11 mouse cellular contexts compared by ENCODE assay signal in genomic region chr4:141312513-141313131, GRCm38 (mm10). TPM values are rescaled to one million over a fixed set of nuclear protein-coding genes. Genes with fewer than 3 reads are reported as not detected.
DNase-seq lines count a peak whose midpoint lies in the region; ATAC-seq and TF ChIP-seq lines count a peak whose summit lies in the region.
"Had no signal": no experiment of that assay in that cellular context is flagged by ENCODE, and none has a peak within 500 bp of the region (broad histone marks: within the 10 kb centered on the region; RNA-seq: fewer than 3 reads in every experiment).

No protein-coding gene starts in this region.

- H3K27ac ChIP-seq in lung, embryonic 15.5 days, result peak overlapping the region; percentile 78
- H3K27ac ChIP-seq in intestine, postnatal 0 days (ENCODE audit: low read depth, low read length), result peak overlapping the region; percentile 91
- H3K27ac ChIP-seq in stomach, embryonic 15.5 days, result peak overlapping the region; percentile 79
- H3K27ac ChIP-seq: hindbrain, embryonic 15.5 days had no signal

- peaks cover 16% of the 10 kb centered on the region for H3K36me3 ChIP-seq in lung, embryonic 15.5 days
- H3K36me3 ChIP-seq in intestine, postnatal 0 days (ENCODE audit: control insufficient read depth, insufficient read depth), result peaks cover 24% of the 10 kb centered on the region; the same call in 1 of the 2 replicates
- 0 out of 2 replicates have a peak, but pooled peaks cover 7% of the 10 kb centered on the region for H3K36me3 ChIP-seq in stomach, embryonic 15.5 days
- H3K36me3 ChIP-seq: G1E; hindbrain, embryonic 15.5 days had no signal

- no peak for DNase-seq in lung, postnatal 25 days (ENCODE audit: low spot score)
- peak; percentile 56 to 85 for DNase-seq in kidney, postnatal 25 days
- no peak for DNase-seq in spleen, postnatal 10 days (ENCODE audit: low spot score in 2 of 2)
- no peak for DNase-seq in natural killer cell, adult 2 months (ENCODE audit: low spot score in 2 of 2)
- DNase-seq: adrenal gland, postnatal 10 days; cerebellum, adult 18-20 months had no signal

- H3K9me3 ChIP-seq in lung, embryonic 15.5 days, result no peaks in the 10 kb centered on the region
- H3K9me3 ChIP-seq in intestine, postnatal 0 days (ENCODE audit: control insufficient read depth), result no peaks in the 10 kb centered on the region
- H3K9me3 ChIP-seq in stomach, embryonic 15.5 days, result no peaks in the 10 kb centered on the region
- H3K9me3 ChIP-seq: G1E; hindbrain, embryonic 15.5 days had no signal

- H3K27me3 ChIP-seq in lung, embryonic 15.5 days, result no peaks in the 10 kb centered on the region
- no peaks in the 10 kb centered on the region for H3K27me3 ChIP-seq in intestine, postnatal 0 days (replicated peaks; ENCODE audit: control insufficient read depth, insufficient read depth, low read length)
- no peaks in the 10 kb centered on the region for H3K27me3 ChIP-seq in stomach, embryonic 15.5 days (replicated peaks)
- H3K27me3 ChIP-seq: hindbrain, embryonic 15.5 days had no signal

- WGBS in lung, embryonic 15.5 days, result 43% methylated on average over 17 of the region's 17 CpGs
- 40% methylated on average over 17 of the region's 17 CpGs for WGBS in intestine, postnatal 0 days
- WGBS in stomach, embryonic 15.5 days, result 55% methylated on average over 17 of the region's 17 CpGs

- peaks cover 70% of the 10 kb centered on the region for H3K4me1 ChIP-seq in lung, embryonic 15.5 days
- H3K4me1 ChIP-seq in intestine, postnatal 0 days (replicated peaks; ENCODE audit: control insufficient read depth, insufficient read depth, low read length), result peaks cover 31% of the 10 kb centered on the region
- peaks cover 45% of the 10 kb centered on the region for H3K4me1 ChIP-seq in stomach, embryonic 15.5 days

- ATAC-seq in lung, embryonic 15.5 days (ENCODE audit: borderline replicate concordance, extremely low read depth, low FRiP score, low TSS enrichment), result peak; percentile 33
- ATAC-seq in intestine, postnatal 0 days, result peak; percentile 75
- ATAC-seq in stomach, embryonic 15.5 days (ENCODE audit: insufficient read depth, low FRiP score, low read depth), result peak; percentile 47

- H3K9ac ChIP-seq in lung, embryonic 15.5 days, result no peak overlapping the region
- peak overlapping the region; percentile 4; the same call in 1 of the 2 replicates for H3K9ac ChIP-seq in intestine, postnatal 0 days (ENCODE audit: low read depth, low read length)
- H3K9ac ChIP-seq in stomach, embryonic 15.5 days, result no peak overlapping the region
- H3K9ac ChIP-seq: hindbrain, embryonic 15.5 days had no signal

- no peak overlapping the region for H3K4me3 ChIP-seq in lung, embryonic 15.5 days
- H3K4me3 ChIP-seq in intestine, postnatal 0 days (ENCODE audit: low read depth, low read length), result no peak overlapping the region
- H3K4me3 ChIP-seq in stomach, embryonic 15.5 days (replicated peaks), result no peak overlapping the region
- H3K4me3 ChIP-seq: hindbrain, embryonic 15.5 days had no signal

- peak; percentile 57 for TF ChIP-seq CTCF in intestine, postnatal 0 days (IDR thresholded peaks at IDR 0.05; ENCODE audit: low read depth)

- H3K4me2 ChIP-seq in lung, embryonic 15.5 days, result peak overlapping the region; percentile 14; the same call in 1 of the 2 replicates
- H3K4me2 ChIP-seq in intestine, postnatal 0 days (replicated peaks; ENCODE audit: low read depth), result peak overlapping the region; percentile 35
- H3K4me2 ChIP-seq in stomach, embryonic 15.5 days, result peak overlapping the region; percentile 32
- H3K4me2 ChIP-seq: hindbrain, embryonic 15.5 days had no signal

RNA-seq across cellular contexts. Expression of gene Epha2, which starts 11.6 kb away (rescaled TPM):
- polyA plus RNA-seq in lung, embryonic 15.5 days (2015; fragmentation: Nextera tagmentation; extraction: Ambion mirVana), result 10.8 and 11.0 TPM in 2 replicates
- polyA plus RNA-seq in intestine, postnatal 0 days (2015; fragmentation: Nextera tagmentation; extraction: Ambion mirVana), result 5.6 and 6.6 TPM in 2 replicates
- 5.9 and 7.3 TPM in 2 replicates for polyA plus RNA-seq in stomach, embryonic 15.5 days (2015; fragmentation: Nextera tagmentation; extraction: Ambion mirVana)
- polyA plus RNA-seq: G1E had no signal

RNA-seq across cellular contexts. Expression of gene Fam131c, which starts 55.4 kb away (rescaled TPM):
- polyA plus RNA-seq in lung, embryonic 15.5 days (2015; fragmentation: Nextera tagmentation; extraction: Ambion mirVana), result 3.1 and 3.6 TPM in 2 replicates
- 1.4 and 2.4 TPM in 2 replicates for polyA plus RNA-seq in intestine, postnatal 0 days (2015; fragmentation: Nextera tagmentation; extraction: Ambion mirVana)
- 2.8 and 3.9 TPM in 2 replicates for polyA plus RNA-seq in stomach, embryonic 15.5 days (2015; fragmentation: Nextera tagmentation; extraction: Ambion mirVana)
- polyA plus RNA-seq: G1E had no signal

Comparison
In these comparisons a context has a peak if more than half of its experiments do, and no peak if none do; other contexts are left out.
1. DNase-seq: peak in kidney, postnatal 25 days (2 of 2); none in lung, postnatal 25 days (single experiment), spleen, postnatal 10 days (0 of 2) and natural killer cell, adult 2 months (0 of 2).
2. Peak in every context shown above with its lines, with median percentiles within 50 percentile points of each other: ATAC-seq, H3K27ac ChIP-seq and H3K4me2 ChIP-seq.